Mouse (Mus musculus) cortical plate, adult 2 months (tissue): ENCODE measurements around the gene Kntc1.
A peak's percentile ranks its signal among the peaks of the same experiment; 100 is the strongest.

Source experiments
- CTCF ChIP-seq: fragments of 200-500 bp; IDR thresholded peaks from 2 replicates; pipeline ENCODE4 v1.5.1; 2011; ENCODE audit warnings: mild to moderate bottlenecking, control low read depth, low read length; ENCODE audit not compliant: insufficient read depth; ENCODE audit errors: extremely low read depth
- POLR2A ChIP-seq: fragments of 200-500 bp; IDR thresholded peaks from 2 replicates; pipeline ENCODE4 v1.6.1; 2011; ENCODE audit warnings: mild to moderate bottlenecking, low read length, control low read depth; ENCODE audit not compliant: insufficient read depth; ENCODE audit errors: extremely low read depth

DNA sequence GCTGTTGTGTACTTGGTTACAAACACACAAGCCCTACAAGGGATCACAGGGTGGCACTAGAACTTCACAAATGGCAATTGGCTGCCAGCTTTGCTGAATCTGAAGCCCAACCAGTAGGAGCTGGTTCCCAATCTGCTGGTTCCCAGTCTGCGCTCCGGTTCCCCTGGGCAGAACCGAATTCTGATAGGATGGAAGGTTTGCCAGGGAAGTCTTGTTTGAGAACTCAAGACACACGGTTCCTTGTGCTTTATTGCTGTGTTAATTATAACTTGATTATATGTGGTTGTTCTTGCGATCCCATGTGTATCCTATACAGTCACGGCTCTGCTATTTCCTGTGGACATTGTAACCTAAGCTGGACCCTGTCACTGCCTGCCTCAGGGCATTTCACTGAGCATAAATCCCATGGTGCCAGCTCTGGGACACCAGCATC lies 78.2 kb downstream of the Kntc1 start:
- TF ChIP-seq POLR2A (no peak), CTCF (peak; percentile 67)
